Mouse (Mus musculus): ENCODE measurements at regions not wholly inside any gene's neighbourhood (a gene's known extent, or its start where the extent isn't known, plus 50 kb on each side); places are given as distances from the start of the nearest gene placed in this dataset.

GRCm38 (mm10) chr6:140953721-140954120, 224.6 kb downstream of the Gm11077 start:
- TF ChIP-seq ZKSCAN1 (IDR thresholded peaks at IDR 0.05; ENCODE audit: low read depth, low read length) (no peak), POLR2A (IDR thresholded peaks at IDR 0.05; ENCODE audit: control insufficient read depth in 1 of 2, insufficient read depth in 1 of 2, low read depth in 1 of 2, low read length in 2 of 2, poor library complexity in 1 of 2) (no peak), GATA1 (IDR thresholded peaks at IDR 0.05; ENCODE audit: low read depth, low read length) (no peak), CTCF (IDR thresholded peaks at IDR 0.05 in 2 of 3, conservative IDR thresholded peaks at IDR 0.05 in 1 of 3; ENCODE audit: control insufficient read depth in 1 of 3, insufficient read depth in 1 of 3, low read depth in 2 of 3, low read length in 3 of 3, poor library complexity in 1 of 3, severe bottlenecking in 1 of 3) (no peak), BHLHE40 (IDR thresholded peaks at IDR 0.05; ENCODE audit: borderline replicate concordance, low read depth, low read length) (no peak), HCFC1 (IDR thresholded peaks at IDR 0.05; ENCODE audit: low read depth, low read length) (no peak), POLR2AphosphoS2 (IDR thresholded peaks at IDR 0.05; ENCODE audit: low read length) (no peak), GABPA (IDR thresholded peaks at IDR 0.05; ENCODE audit: low read depth, low read length) (no peak), USF2 (IDR thresholded peaks at IDR 0.05; ENCODE audit: borderline replicate concordance in 1 of 2, insufficient read depth in 1 of 2, low read depth in 1 of 2, low read length in 2 of 2) (no peak)

Data from MEL (cell line).